Mouse (Mus musculus): Measurements from ENCODE around the gene Ptprh.

DNA sequence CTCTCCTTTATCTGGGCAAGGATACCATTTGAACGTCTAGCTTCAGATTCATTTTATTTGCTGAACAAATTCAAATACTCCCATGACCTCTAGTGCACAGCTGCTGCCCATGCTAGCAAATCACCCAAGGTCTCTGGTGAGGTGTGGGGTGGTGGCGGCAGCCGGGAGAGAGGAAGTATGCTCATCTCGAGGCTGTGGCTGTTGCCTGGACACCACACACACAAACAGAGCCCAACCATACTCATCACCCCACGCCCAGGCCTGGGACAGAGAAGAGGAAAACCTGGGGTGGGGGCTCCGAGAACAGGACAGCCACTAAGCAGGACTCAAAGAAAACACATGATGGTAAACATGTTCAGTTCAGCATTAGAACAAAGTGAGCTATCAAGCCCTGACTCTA lies 43.5 kb upstream of the Ptprh start:
- TF ChIP-seq CTCF (IDR thresholded peaks at IDR 0.05; ENCODE audit: low read depth, low read length) = no peak
- no peak for TF ChIP-seq POLR2A (IDR thresholded peaks at IDR 0.05; ENCODE audit: insufficient read depth, low read length)
- TF ChIP-seq EP300 (IDR thresholded peaks at IDR 0.05; ENCODE audit: insufficient read depth, low read depth, low read length) = no peak
